Mouse (Mus musculus) frontal cortex, adult (tissue): Measurements from ENCODE around the gene Nos1ap.

Experiments
- ATAC-seq: cut with Nextera tagmentation; 2 replicates; pipeline ENCODE4 v1.9.2; 2017; ENCODE audit warnings: mild to moderate bottlenecking, moderate library complexity, mixed read lengths; ENCODE audit not compliant: low TSS enrichment

Nos1ap gene

DNA sequence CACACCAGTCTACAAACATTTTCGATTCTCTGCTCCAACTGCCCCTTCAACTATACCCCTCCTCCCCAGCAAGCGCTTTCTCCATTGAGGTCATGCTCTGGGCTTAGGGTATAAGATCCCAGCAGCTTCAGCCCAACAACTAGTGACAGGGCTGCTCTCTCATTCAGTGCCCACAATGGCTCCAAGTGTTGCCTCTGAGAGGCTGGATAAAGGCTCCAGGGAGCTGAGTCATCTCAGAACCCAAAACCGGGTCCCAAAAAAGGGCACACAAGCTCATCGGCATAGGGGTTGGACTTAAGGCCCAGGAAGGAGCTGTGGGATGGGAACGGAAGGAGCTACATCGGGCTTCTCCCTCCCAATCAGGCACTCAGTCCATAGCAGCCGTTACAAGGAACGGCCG, 288.0 kb downstream of the Nos1ap start:
- ATAC-seq: no peak

DNA sequence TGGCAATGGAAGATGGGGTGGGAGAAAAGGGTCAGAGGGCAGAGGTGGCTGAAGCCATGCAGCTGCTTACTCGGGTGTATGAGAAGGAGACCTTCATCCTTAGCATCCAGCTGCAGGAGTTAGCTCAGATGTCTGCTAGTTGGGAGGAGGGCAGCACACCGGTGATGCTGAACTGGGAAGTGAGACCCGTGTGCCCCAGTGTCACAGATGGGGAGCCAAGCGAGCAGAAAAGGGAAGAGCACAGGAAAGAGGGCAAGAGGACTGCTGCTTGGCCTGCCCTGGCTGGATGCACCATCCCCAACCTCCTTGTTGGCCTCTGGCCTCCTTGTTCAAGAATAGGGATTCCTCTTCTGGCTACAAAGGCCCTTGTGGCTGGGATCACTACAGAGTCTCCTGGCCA, 290.2 kb downstream of the Nos1ap start:
- ATAC-seq: no peak

DNA sequence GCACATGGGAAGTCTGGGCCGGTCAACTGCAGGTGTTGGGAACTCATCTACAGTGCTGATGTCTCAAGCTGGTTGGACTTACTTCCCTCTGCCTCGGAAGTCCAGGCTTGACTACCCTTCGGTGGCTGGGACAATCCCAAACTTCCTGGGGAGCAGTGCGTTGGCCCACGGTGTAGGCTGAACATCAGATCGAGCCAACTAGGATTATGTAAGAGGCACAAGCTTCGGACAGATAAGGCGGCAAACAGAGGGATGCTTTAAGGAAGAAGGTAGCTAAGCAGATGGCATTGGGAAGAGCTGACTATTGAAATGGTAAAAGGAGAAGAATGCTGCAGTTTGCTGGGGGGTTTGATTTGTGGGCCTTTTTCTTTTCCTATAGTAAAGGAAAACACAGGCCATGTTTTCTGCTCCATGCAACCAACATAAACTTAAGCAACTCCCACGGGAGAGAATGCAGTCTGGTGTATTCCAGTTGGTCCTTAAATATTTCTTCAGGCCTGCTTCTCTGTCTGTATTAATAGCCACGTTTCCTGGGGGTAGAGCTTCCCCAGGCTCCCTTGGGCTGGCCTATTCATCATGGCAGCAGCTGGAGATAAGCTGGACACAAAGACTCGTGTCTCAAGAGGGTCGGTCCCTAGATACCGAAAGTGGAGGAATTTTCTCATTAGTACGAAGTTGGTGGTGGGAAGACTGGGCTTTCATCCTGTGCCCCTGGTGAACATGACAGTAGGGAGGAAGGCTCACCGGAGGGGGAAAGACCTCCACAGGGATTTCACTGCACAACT, 294.7 kb downstream of the Nos1ap start:
- ATAC-seq: peak; percentile 45

DNA sequence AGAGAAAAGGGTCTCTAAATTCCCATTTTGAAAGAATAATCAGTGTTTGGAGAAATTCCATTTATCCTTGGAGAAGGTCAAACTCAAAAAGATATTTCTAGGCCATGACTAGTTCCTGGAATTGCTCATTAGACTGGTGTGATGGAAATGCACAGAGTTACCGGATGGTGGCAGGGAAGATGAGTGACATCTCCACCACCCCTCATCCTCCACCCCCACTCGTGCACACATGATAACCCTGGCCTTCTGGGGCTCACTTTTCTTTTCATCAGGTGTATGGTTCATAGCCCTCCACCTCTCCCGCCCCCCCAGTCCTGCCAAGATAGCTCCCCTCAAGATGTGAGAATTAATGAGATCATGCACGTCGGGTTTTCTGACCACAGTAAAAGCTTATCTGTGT, 296.4 kb downstream of the Nos1ap start:
- ATAC-seq: no peak

DNA sequence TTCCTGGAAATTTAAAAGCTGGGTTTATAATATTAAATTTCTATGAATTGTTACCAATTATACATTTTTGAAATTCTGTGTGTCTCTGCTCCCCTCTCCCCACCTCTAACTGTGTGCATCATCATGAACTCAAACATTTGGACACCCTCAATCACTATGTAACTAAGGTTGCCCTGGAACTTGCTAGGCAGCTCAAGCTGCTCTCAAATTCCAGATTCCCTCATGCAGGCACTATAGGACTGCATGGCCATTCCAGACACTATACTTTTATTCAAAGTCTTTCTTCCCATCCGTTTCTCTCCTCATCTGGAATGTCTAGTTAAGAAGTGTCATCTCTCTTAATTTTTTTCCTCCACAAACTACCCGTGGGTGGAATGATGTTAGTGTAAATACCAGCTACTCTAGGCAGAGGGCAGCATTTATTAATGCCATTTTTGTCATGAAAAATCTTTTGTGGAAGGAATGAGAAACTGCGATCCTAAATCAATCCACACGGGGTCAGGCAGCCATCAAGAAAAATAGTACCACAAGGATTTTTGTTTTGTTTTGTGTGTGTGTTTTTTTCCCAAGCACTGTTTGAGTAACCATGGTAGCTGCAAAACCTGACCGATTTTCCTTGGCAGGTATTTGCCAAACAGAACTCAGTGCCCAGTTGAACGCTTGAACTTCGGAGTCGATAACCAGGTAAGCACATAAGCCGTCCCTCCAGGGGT, 297.3 kb downstream of the Nos1ap start:
- ATAC-seq: peak; percentile 65

DNA sequence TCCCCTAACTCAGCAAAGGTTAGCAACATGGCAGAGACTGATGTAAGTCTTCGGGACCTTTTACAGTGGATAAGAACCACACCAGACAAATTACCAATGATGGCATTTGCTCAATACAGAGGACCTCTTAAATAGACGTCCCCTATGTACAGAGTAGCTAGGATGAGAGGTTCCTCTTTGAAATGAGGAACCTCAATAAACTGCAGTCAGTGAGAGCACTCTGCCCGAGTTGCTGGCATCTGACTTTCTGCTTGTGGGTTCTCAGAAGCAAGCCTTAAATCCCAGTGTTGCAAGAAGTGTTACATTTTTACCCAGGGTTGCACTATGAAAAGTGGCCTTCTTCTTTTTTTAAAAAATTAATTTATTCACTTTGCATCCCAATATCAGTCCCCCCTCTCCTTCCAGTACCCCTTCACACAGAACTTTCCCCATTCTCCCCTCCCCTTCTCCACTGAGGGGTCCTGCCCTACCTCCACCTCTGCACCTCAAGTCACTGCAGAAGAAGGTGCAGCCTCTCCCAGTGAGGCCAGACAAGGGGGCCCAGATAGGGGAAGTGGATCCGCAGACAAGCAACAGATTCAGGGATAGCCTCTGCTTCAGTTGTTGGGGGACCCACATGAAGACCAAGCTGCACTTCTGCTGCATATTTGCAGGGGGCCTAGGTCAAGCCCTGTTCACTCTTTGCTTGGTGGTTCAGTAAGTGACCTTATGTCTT, 307.1 kb downstream of the Nos1ap start:
- ATAC-seq: no peak

DNA sequence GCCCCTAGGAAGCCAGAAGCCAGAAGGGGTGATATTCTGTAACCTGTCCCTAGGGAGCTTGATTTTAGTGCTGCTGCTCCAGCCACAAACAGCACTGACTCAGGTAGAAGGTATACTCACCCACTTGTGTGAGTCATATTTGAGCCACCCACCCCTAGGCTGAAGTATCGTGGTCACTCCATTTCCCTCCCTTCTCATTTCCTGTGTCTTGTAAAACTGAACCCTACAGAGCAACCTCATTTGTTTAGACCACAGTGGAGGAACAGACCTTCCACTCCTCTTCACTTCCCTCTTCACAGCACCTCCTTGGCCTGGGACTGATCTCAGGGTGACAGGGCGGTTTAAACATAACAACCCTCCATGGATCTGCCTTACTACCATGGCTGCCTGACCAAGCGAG, 312.6 kb downstream of the Nos1ap start, which contains the start of gene Sh2d1b1:
Sh2d1b1 (plus strand) TSS at position 305 of the 400 bp plus-strand sequence.
- ATAC-seq: no peak

DNA sequence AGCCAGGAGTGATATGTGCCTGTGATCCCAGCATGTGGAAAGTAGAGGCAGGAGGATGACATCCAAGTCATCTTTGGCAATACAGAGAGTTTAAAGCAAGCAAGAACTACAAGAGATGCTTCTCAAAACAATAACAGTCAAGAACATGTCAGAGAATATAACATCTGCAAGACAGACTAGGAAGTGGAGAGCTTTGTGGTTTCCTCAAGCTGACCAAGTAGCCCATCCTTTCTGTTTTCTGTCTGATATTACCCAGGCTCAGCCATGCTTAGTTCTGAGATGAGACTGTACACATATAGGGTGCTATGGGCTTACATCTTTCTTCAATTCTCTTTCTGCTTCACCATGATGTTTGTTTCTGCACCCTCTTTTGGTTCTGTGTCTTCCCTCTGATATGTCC, 316.4 kb downstream of the Nos1ap start:
- no peak for ATAC-seq

DNA sequence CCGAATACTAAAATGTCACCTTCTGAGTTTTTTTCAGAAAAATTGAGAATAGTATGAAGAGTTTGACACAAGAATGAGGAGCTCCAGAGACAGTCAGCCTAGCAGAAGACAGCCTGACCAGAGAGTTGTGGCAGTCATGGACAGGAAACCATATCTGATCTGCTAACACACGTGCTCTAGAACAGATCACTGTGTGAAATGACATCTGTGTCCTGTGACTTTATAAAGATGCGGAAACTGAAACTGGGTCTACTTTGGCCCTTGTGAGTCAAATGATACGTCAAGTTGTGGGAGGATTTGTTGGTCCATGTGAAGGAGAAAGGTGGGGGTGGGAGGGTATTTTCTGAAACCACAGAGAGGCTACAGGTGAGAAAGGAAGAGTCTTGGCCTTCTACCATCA, 319.0 kb downstream of the Nos1ap start:
- ATAC-seq: no peak

DNA sequence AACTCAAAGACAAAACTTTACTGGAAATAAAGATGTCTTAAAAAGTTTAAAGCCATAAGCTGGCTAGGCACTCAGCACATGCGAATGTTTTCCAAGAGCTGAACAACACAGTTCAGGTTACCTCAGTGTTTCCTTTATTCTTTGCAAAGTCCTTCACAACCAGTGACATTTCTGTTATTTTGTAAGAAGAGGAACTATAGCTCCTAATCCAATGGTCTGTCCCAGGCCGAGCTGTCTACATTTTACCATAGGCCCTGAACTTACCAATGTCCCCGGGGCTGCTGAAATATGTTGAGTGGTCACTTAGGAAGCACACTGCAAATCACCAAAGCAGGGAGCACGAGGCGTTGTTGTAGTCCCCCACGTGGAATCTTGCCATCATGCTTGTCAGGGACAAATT, 319.4 kb downstream of the Nos1ap start:
- ATAC-seq: no peak

DNA sequence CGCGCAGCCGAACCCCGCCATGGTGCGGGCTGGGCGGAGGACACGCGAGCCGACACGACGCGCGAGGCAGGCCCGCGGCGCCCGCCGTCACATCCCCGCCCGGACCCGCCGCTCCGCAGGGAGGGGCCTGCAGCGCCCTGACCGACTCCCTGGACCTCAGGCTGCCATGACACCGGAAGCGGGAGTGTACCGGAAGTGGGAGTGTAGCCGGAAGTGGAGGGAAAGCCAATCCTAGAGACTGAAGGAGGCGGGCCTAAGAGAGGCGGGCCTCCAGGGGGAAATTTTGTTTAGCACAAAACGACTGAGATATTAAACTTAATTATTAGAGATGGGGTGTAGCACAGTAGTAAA, 334.1 kb downstream of the Nos1ap start:
- peak; percentile 100 for ATAC-seq

DNA sequence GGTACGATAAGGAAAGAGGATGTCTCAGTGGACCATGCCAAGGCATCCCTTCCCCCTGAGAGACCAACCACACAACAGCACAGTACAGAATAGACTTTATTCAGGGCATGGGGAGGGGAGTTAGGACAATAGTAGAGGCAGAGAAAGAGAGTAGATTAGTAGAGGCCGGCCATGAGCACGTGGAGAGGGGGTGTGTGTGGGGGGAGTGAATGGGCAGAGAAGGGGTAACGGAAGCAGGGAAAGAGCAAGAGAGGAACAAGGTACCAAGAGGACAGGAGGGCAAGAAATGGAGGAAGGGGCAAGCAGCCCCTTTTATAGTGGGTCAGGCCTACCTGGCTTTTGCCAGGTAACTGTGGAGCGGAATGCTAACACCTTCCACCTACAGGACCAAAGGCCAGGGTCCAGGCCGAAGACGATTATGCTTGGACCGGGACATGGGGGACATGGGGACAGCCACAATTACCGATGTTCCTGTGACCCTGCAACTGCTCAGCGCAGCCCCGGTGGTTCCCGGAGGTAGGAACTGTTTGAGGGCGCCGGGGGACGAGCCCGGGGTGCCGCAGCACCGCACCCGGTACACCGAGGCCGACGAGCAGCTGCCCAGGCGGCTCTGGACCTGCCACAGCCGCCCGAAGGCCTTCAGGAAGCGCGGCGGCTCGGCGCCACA, 334.6 kb downstream of the Nos1ap start:
- ATAC-seq: no peak; the same call in none of the 2 replicates
